Mouse (Mus musculus): ENCODE results near the gene Klf11. TPM values are rescaled to one million over a fixed set of nuclear protein-coding genes. Genes with fewer than 3 reads are reported as not detected.
"Not testable (repeated sequence)": the region's sequence is repeated elsewhere in the genome, so short reads cannot be mapped to it uniquely, and the experiment has no call there.

The Klf11 gene
- polyA plus RNA-seq, 1 experiment from 2014 or later, result 18.4 TPM

- no peaks in the 10 kb centered on the region for H3K9me3 ChIP-seq (replicated peaks)
These were observed 18.7 kb upstream of the Klf11 start for GRCm38 (mm10) chr12:24632404-24632803.

GRCm38 (mm10) chr12:24633753-24634191 is 17.3 kb upstream of the Klf11 start:
- Histone ChIP-seq H3K4me1 (replicated peaks) (peaks cover 17% of the 10 kb centered on the region), H3K27ac (peak overlapping the region; percentile 71), H3K36me3 (no peaks in the 10 kb centered on the region), H3K27me3 (no peaks in the 10 kb centered on the region), H3K9ac (no peak overlapping the region), H3K4me2 (no peak overlapping the region), H3K4me3 (no peak overlapping the region), H3K9me3 (replicated peaks) (no peaks in the 10 kb centered on the region)
- WGBS, result 57% methylated on average over 1 of the region's 1 CpGs
- ATAC-seq (replicated peaks; ENCODE audit: insufficient number of reproducible peaks, insufficient read depth, low FRiP score, low read depth), result 0 out of 2 replicates have a peak, but pooled peaks have one; percentile 25

More at GRCm38 (mm10) chr12:24632404-24632803, 18.7 kb upstream of the Klf11 start:
- H3K4me1 ChIP-seq (replicated peaks), result peaks cover 18% of the 10 kb centered on the region
- H3K9ac ChIP-seq, result no peak overlapping the region
- H3K27ac ChIP-seq, result no peak overlapping the region
- H3K27me3 ChIP-seq, result no peaks in the 10 kb centered on the region
- WGBS, result 65% methylated on average over 4 of the region's 4 CpGs
- H3K4me3 ChIP-seq, result no peak overlapping the region
- no peaks in the 10 kb centered on the region for H3K36me3 ChIP-seq
- H3K4me2 ChIP-seq, result no peak overlapping the region
- ATAC-seq (replicated peaks; ENCODE audit: insufficient number of reproducible peaks, insufficient read depth, low FRiP score, low read depth), result no peak

- H3K27ac ChIP-seq, result peak overlapping the region; percentile 71
- H3K9ac ChIP-seq, result no peak overlapping the region
- H3K27me3 ChIP-seq, result no peaks in the 10 kb centered on the region
- WGBS, result 32% methylated on average over 4 of the region's 4 CpGs
- H3K4me2 ChIP-seq, result no peak overlapping the region
- H3K9me3 ChIP-seq (replicated peaks), result no peaks in the 10 kb centered on the region
- 0 out of 2 replicates have a peak, but pooled peaks have one; percentile 6 for ATAC-seq (replicated peaks; ENCODE audit: insufficient number of reproducible peaks, insufficient read depth, low FRiP score, low read depth)
- no peaks in the 10 kb centered on the region for H3K36me3 ChIP-seq
- peaks cover 17% of the 10 kb centered on the region for H3K4me1 ChIP-seq (replicated peaks)
- no peak overlapping the region for H3K4me3 ChIP-seq
These were observed 16.9 kb upstream of the Klf11 start for GRCm38 (mm10) chr12:24634212-24634611.

DNA sequence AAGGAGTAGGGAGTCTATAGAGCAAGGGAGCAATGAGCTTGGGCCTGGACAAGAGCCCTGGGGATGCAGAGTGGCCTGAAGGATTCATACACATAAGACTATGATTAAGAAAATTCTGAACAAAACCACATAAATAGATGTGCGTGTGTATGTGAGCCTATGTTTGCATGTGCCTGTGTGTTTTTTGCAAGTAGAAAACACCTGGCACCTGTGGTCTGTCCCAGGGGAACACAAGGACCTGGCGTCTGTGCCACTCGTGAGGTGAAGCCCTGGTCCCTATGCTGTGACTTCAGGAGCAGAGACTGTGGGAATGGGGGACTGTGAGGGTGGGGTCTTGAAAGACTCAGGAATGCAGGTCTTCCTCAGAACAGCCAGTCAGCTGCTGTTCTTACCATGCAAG is 16.4 kb upstream of the Klf11 start:
- ATAC-seq (replicated peaks; ENCODE audit: insufficient number of reproducible peaks, insufficient read depth, low FRiP score, low read depth), result no peak
- Histone ChIP-seq H3K4me3 (no peak overlapping the region), H3K4me2 (no peak overlapping the region), H3K27me3 (no peaks in the 10 kb centered on the region), H3K4me1 (replicated peaks) (peaks cover 17% of the 10 kb centered on the region), H3K27ac (peak overlapping the region; percentile 71; the same call in 1 of the 2 replicates), H3K9ac (no peak overlapping the region), H3K36me3 (no peaks in the 10 kb centered on the region), H3K9me3 (replicated peaks) (no peaks in the 10 kb centered on the region)
- 98% methylated on average over 3 of the region's 3 CpGs for WGBS

DNA sequence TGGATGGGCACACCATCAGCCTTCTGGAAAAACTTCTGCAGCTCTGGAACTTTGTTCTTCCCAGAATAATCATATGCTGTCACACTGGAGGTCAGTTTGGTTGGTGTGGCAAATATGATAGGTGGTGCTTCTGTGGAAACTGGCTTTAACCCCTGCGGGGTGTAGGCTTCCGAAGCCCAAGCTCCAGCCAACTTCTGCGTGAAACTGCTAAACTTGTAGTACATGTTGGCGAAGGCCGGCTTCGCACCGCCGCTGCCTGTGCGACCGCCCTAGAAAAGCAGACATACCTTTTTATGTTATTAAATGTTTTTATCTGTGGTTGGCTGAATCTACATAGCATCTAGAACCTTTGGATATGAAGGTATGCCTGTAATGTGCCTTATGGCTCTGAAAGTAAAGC is 12.3 kb upstream of the Klf11 start:
- WGBS, result 92% methylated on average over 10 of the region's 10 CpGs

GRCm38 (mm10) chr12:24642370-24642802 is 8.7 kb upstream of the Klf11 start:
- Histone ChIP-seq H3K4me1 (replicated peaks) (peaks cover 21% of the 10 kb centered on the region), H3K9ac (no peak overlapping the region), H3K27me3 (no peaks in the 10 kb centered on the region), H3K4me3 (no peak overlapping the region), H3K36me3 (no peaks in the 10 kb centered on the region), H3K9me3 (replicated peaks) (no peaks in the 10 kb centered on the region), H3K4me2 (no peak overlapping the region), H3K27ac (0 out of 2 replicates have a peak overlapping the region, but pooled peaks have one; percentile 32)
- peak; percentile 41; the same call in 1 of the 2 replicates for ATAC-seq (replicated peaks; ENCODE audit: insufficient number of reproducible peaks, insufficient read depth, low FRiP score, low read depth)
- 63% methylated on average over 4 of the region's 4 CpGs for WGBS

More for the DNA sequence above, 12.3 kb upstream of the Klf11 start:
- H3K9ac ChIP-seq; H3K36me3 ChIP-seq; H3K4me2 ChIP-seq; H3K9me3 ChIP-seq (replicated peaks); H3K27ac ChIP-seq; ATAC-seq (replicated peaks; ENCODE audit: insufficient number of reproducible peaks, insufficient read depth, low FRiP score, low read depth); H3K4me3 ChIP-seq; H3K27me3 ChIP-seq: not testable (repeated sequence)
- peaks cover 22% of the 10 kb centered on the region for H3K4me1 ChIP-seq (replicated peaks)

DNA sequence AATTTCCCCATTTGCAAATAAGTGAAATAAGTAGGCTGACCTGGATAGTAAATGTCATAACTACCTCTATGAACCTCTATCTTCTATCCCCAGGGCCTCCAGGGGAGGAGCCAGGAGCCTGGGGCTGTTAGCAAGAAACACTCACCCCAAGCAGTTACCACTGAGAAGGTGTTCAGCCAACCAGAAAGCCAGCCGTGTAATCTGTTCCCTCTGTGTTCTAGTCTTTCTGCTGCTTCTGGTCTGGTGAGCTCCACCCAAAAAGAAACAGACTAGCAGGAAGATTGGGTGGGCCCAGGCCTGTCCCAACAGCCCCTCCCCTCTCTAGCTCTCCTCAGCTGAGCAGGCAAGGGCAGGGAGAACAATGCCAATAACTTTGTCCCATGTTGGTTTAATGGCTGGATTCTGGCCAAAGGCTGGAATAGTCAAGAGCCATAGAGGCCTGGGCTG is 6.9 kb upstream of the Klf11 start:
- no peak overlapping the region; the same call in 1 of the 2 replicates for H3K9ac ChIP-seq
- no peak overlapping the region for H3K4me3 ChIP-seq
- no peaks in the 10 kb centered on the region for H3K9me3 ChIP-seq (replicated peaks)
- peaks cover 21% of the 10 kb centered on the region for H3K4me1 ChIP-seq (replicated peaks)
- ATAC-seq (replicated peaks; ENCODE audit: insufficient number of reproducible peaks, insufficient read depth, low FRiP score, low read depth), result peak; percentile 44; the same call in 1 of the 2 replicates
- no peak overlapping the region for H3K4me2 ChIP-seq
- no peaks in the 10 kb centered on the region for H3K27me3 ChIP-seq
- H3K36me3 ChIP-seq, result no peaks in the 10 kb centered on the region
- 44% methylated on average over 1 of the region's 1 CpGs for WGBS
- H3K27ac ChIP-seq, result peak overlapping the region; percentile 49; the same call in 1 of the 2 replicates

DNA sequence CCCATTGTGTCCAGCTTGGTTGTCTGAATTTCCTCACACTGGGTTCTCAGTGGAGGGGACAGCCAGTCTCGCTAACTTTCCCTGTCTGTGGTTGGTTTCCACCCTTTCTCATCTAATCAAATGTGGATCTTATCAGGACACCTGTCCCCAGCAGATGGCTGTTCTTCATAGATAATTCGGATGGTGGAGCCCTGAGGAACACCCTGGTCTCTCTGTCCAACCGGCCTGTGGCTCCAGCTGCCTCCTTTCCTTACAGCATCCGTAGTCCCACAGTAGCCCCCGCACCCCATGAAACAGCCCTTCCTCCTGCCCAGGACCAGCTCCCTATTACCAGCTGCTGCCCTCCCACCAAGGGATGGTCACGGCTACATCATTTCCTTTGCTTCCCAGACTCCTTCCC is 5.2 kb upstream of the Klf11 start:
- Histone ChIP-seq H3K9me3 (replicated peaks) (no peaks in the 10 kb centered on the region), H3K4me3 (no peak overlapping the region), H3K4me2 (no peak overlapping the region), H3K27me3 (no peaks in the 10 kb centered on the region), H3K36me3 (no peaks in the 10 kb centered on the region), H3K27ac (no peak overlapping the region), H3K4me1 (replicated peaks) (peaks cover 30% of the 10 kb centered on the region), H3K9ac (no peak overlapping the region)
- 76% methylated on average over 6 of the region's 6 CpGs for WGBS
- ATAC-seq (replicated peaks; ENCODE audit: insufficient number of reproducible peaks, insufficient read depth, low FRiP score, low read depth), result no peak

DNA sequence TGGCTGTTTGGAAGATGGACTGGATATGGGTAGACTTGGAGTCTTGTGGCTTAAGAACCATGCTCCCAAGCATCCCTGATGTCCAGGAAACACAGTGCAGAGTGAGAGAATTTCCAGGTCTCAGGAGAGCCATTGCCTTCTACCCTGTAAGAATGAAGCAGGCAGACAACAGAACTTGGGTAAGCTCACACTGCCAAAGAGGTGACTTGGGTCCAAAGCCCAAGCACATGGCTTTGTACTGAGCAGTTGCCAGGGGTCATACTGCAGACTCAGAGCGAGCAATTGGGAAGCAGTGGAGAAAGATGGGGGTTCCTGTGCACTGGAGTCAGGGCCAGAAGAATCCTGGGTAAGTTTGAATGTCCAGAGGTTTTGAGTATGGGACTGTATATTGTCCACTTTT is 3.0 kb upstream of the Klf11 start:
- H3K4me2 ChIP-seq, result no peak overlapping the region
- 74% methylated on average over 1 of the region's 1 CpGs for WGBS

GRCm38 (mm10) chr12:24650415-24651062 is 535 bp upstream of the Klf11 start:
- Histone ChIP-seq H3K27ac (peak overlapping the region; percentile 91), H3K4me1 (replicated peaks) (peaks cover 43% of the 10 kb centered on the region), H3K4me3 (peak overlapping the region; percentile 100), H3K4me2 (peak overlapping the region; percentile 66), H3K9ac (peak overlapping the region; percentile 64), H3K9me3 (replicated peaks) (no peaks in the 10 kb centered on the region), H3K27me3 (no peaks in the 10 kb centered on the region), H3K36me3 (peaks cover 15% of the 10 kb centered on the region)
- no peak for ATAC-seq (replicated peaks; ENCODE audit: insufficient number of reproducible peaks, insufficient read depth, low FRiP score, low read depth)
- WGBS, result 4% methylated on average over 22 of the region's 22 CpGs

More for the DNA sequence above, 3.0 kb upstream of the Klf11 start:
- H3K27ac ChIP-seq, result no peak overlapping the region
- H3K9ac ChIP-seq, result no peak overlapping the region
- H3K4me1 ChIP-seq (replicated peaks), result peaks cover 31% of the 10 kb centered on the region
- H3K36me3 ChIP-seq, result no peaks in the 10 kb centered on the region
- no peak overlapping the region for H3K4me3 ChIP-seq
- H3K27me3 ChIP-seq, result no peaks in the 10 kb centered on the region
- H3K9me3 ChIP-seq (replicated peaks), result no peaks in the 10 kb centered on the region
- ATAC-seq (replicated peaks; ENCODE audit: insufficient number of reproducible peaks, insufficient read depth, low FRiP score, low read depth), result no peak

DNA sequence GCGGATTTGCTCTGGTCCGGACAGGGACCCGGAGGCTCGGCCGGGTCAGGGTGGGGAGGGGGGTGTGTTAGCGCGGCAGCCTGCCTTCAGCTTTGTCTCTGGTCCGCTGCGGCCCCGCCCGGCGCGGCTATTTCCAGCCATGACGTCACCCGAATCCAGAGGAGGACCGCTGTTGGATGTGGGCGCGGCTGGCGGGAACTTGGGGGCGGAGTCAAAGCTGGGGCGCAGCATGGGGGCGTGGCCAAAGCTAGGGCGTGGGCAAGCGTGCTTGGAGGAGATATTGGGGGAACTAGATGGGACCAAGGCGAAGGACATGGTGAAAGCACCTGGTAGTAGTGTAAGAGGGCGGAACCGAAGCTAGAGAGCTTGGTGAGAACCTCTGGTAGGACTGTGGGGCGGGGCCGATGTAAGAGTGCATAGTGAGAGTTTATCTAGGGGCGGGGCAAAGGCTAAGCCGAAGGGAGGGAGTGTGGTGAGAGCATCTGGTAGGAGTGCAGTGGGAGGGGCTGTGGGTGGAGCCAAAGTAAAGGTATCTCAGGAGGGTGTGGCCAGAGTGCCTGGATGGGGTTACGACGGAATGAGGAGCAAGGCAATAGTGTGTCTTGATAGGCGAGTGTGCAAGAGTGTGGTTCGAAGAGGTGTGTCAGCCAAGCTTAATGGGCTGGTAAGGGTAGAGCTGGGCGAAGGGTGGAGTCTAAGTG is 718 bp downstream of the Klf11 start:
- no peaks in the 10 kb centered on the region for H3K27me3 ChIP-seq
- peak overlapping the region; percentile 64 for H3K4me2 ChIP-seq
- 1% methylated on average over 34 of the region's 36 CpGs for WGBS
- no peaks in the 10 kb centered on the region for H3K9me3 ChIP-seq (replicated peaks)
- peak overlapping the region; percentile 99 for H3K27ac ChIP-seq
- peaks cover 54% of the 10 kb centered on the region for H3K4me1 ChIP-seq (replicated peaks)
- peak overlapping the region; percentile 100 for H3K9ac ChIP-seq
- H3K36me3 ChIP-seq, result peaks cover 28% of the 10 kb centered on the region
- peak; percentile 87 for ATAC-seq (replicated peaks; ENCODE audit: insufficient number of reproducible peaks, insufficient read depth, low FRiP score, low read depth)
- H3K4me3 ChIP-seq, result peak overlapping the region; percentile 100

Data from heart, embryonic 15.5 days (tissue).